Mouse (Mus musculus) CH12.LX (cell line): ENCODE results near the gene Pip. TPM values are rescaled to one million over a fixed set of nuclear protein-coding genes. Genes with fewer than 3 reads are reported as not detected.

Source experiments
- DNase-seq: peaks from one replicate; pipeline ENCODE4 v3.0.0-alpha.2; 2013; ENCODE audit errors: extremely low read depth
- H3K27ac ChIP-seq: 2 replicates; pipeline ENCODE4 v1.5.1; 2012; ENCODE audit warnings: low read depth, mild to moderate bottlenecking, control low read depth, moderate library complexity; ENCODE audit not compliant: insufficient read depth
- H3K27me3 ChIP-seq: replicated peaks from 2 replicates; pipeline ENCODE3; 2012; ENCODE audit warnings: inconsistent platforms
- H3K36me3 ChIP-seq, 2 experiments: replicated peaks in 1 of 2; 2 replicates each; pipeline versions ENCODE3 to v1.6.1; 2012; ENCODE audit warnings: inconsistent platforms in 1 of 2, low read length in 1 of 2, mild to moderate bottlenecking in 1 of 2, mixed read lengths in 1 of 2, moderate library complexity in 1 of 2; ENCODE audit not compliant: control insufficient read depth in 1 of 2, insufficient read depth in 1 of 2
- H3K4me1 ChIP-seq, 2 experiments: 2 replicates each; pipeline ENCODE4 v1.6.1; 2012; ENCODE audit warnings: inconsistent platforms in 1 of 2, moderate library complexity in 1 of 2; ENCODE audit not compliant: insufficient read depth in 2 of 2, control insufficient read depth in 1 of 2
- H3K4me2 ChIP-seq: 2 replicates; pipeline ENCODE4 v1.6.1; 2012; ENCODE audit warnings: low read depth, mild to moderate bottlenecking, control low read depth; ENCODE audit not compliant: poor library complexity, insufficient read depth, severe bottlenecking
- H3K4me3 ChIP-seq, 3 experiments: fragments of 150-350 bp in 1 of 3; sonication (generic) in 1 of 3; replicated peaks in 1 of 3; 2 replicates each; pipeline versions ENCODE3 to v1.5.1; 2011 to 2012; ENCODE audit warnings: low read depth in 2 of 3, low read length in 2 of 3, mild to moderate bottlenecking in 2 of 3, moderate library complexity in 2 of 3, control low read depth in 1 of 3, improper control_type of control experiment in 1 of 3, inconsistent platforms in 1 of 3, mixed read lengths in 1 of 3; ENCODE audit not compliant: poor library complexity in 1 of 3
- H3K79me2 ChIP-seq: replicated peaks from 2 replicates; pipeline ENCODE4 v1.6.1; 2012; ENCODE audit warnings: mild to moderate bottlenecking, moderate library complexity; ENCODE audit not compliant: control insufficient read depth, poor library complexity, insufficient read depth, severe bottlenecking; ENCODE audit errors: extremely low read depth
- H3K9ac ChIP-seq: 2 replicates; pipeline ENCODE4 v1.6.1; 2012; ENCODE audit warnings: low read depth, mild to moderate bottlenecking, control low read depth, moderate library complexity; ENCODE audit not compliant: insufficient read depth
- H3K9me3 ChIP-seq: replicated peaks from 2 replicates; pipeline ENCODE3; 2012; ENCODE audit warnings: low read length, inconsistent platforms, mixed read lengths
- CHD1 ChIP-seq: IDR thresholded peaks from 2 replicates; pipeline ENCODE4 v1.6.1; 2012; ENCODE audit warnings: low read depth, low read length, improper control_type of control experiment, inconsistent platforms
- CHD2 ChIP-seq: IDR thresholded peaks from 2 replicates; pipeline ENCODE4 v1.6.1; 2011; ENCODE audit warnings: low read length, improper control_type of control experiment
- ELF1 ChIP-seq: IDR thresholded peaks from 2 replicates; pipeline ENCODE4 v1.6.1; 2014; ENCODE audit warnings: low read depth, mild to moderate bottlenecking, inconsistent platforms, low read length, improper control_type of control experiment
- EP300 ChIP-seq: IDR thresholded peaks from 2 replicates; pipeline ENCODE4 v1.6.1; 2011; ENCODE audit warnings: low read length, improper control_type of control experiment
- ETS1 ChIP-seq: conservative IDR thresholded peaks from 2 replicates; pipeline ENCODE4 v1.6.1; 2012; ENCODE audit warnings: low read depth, mild to moderate bottlenecking, inconsistent platforms, low read length, improper control_type of control experiment, moderate library complexity
- GABPA ChIP-seq: IDR thresholded peaks from 2 replicates; pipeline ENCODE4 v1.6.1; 2012; ENCODE audit warnings: low read depth, low read length, improper control_type of control experiment, inconsistent platforms; ENCODE audit not compliant: insufficient replicate concordance
- IRF4 ChIP-seq: IDR thresholded peaks from 2 replicates; pipeline ENCODE4 v1.6.1; 2014; ENCODE audit warnings: low read depth, mild to moderate bottlenecking, inconsistent platforms, low read length, improper control_type of control experiment
- MAFK ChIP-seq: IDR thresholded peaks from 2 replicates; pipeline ENCODE4 v1.6.1; 2011; ENCODE audit warnings: low read length, improper control_type of control experiment; ENCODE audit not compliant: insufficient replicate concordance
- MXI1 ChIP-seq: IDR thresholded peaks from 2 replicates; pipeline ENCODE4 v1.6.1; 2011; ENCODE audit warnings: mild to moderate bottlenecking, low read depth, low read length, improper control_type of control experiment
- NELFE ChIP-seq: IDR thresholded peaks from 2 replicates; pipeline ENCODE4 v1.6.1; 2011; ENCODE audit warnings: low read depth, low read length, improper control_type of control experiment
- RAD21 ChIP-seq: IDR thresholded peaks from 2 replicates; pipeline ENCODE4 v1.6.1; 2011; ENCODE audit warnings: low read depth, mild to moderate bottlenecking, low read length, improper control_type of control experiment, moderate library complexity
- RCOR1 ChIP-seq: conservative IDR thresholded peaks from 2 replicates; pipeline ENCODE4 v1.6.1; 2012; ENCODE audit warnings: low read depth, mild to moderate bottlenecking, inconsistent platforms, low read length, improper control_type of control experiment
- SIN3A ChIP-seq: IDR thresholded peaks from 2 replicates; pipeline ENCODE4 v1.6.1; 2012; ENCODE audit warnings: low read length, improper control_type of control experiment, inconsistent platforms
- SMC3 ChIP-seq: IDR thresholded peaks from 2 replicates; pipeline ENCODE4 v1.6.1; 2011; ENCODE audit warnings: low read depth, low read length, improper control_type of control experiment
- TCF12 ChIP-seq: IDR thresholded peaks from 2 replicates; pipeline ENCODE4 v1.6.1; 2014; ENCODE audit warnings: low read depth, mild to moderate bottlenecking, inconsistent platforms, low read length, improper control_type of control experiment
- UBTF ChIP-seq: IDR thresholded peaks from 2 replicates; pipeline ENCODE4 v1.6.1; 2012; ENCODE audit warnings: low read depth, mild to moderate bottlenecking, inconsistent platforms, low read length, improper control_type of control experiment, moderate library complexity
- USF1 ChIP-seq: IDR thresholded peaks from 2 replicates; pipeline ENCODE4 v1.6.1; 2014; ENCODE audit warnings: low read depth, mild to moderate bottlenecking, inconsistent platforms, low read length, improper control_type of control experiment
- USF2 ChIP-seq: conservative IDR thresholded peaks from 2 replicates; pipeline ENCODE4 v1.6.1; 2011; ENCODE audit warnings: low read depth, low read length, improper control_type of control experiment
- ZC3H11A ChIP-seq: IDR thresholded peaks from 2 replicates; pipeline ENCODE4 v1.6.1; 2012; ENCODE audit warnings: low read depth, mild to moderate bottlenecking, inconsistent platforms, low read length, improper control_type of control experiment
- ZNF384 ChIP-seq: IDR thresholded peaks from 2 replicates; pipeline ENCODE4 v1.6.1; 2012; ENCODE audit warnings: low read depth, low read length, improper control_type of control experiment, inconsistent platforms
- dilution Hi-C: fragments of 300-500 bp; cut with MboI; formaldehyde crosslinking; loops from 2 replicates; pipeline ENCODE4 v1.14.3; 2020; ENCODE audit warnings: low sequenced_read_pairs; ENCODE audit not compliant: extremely low pct_unique_long_range_greater_than_20kb, extremely low pct_ligation_motif_present
- in situ Hi-C: fragments of 300-500 bp; cut with MboI; formaldehyde crosslinking; loops from 3 replicates; pipeline ENCODE4 v1.14.3; 2019; ENCODE audit warnings: low sequenced_read_pairs, low pct_ligation_motif_present, low pct_unique_long_range_greater_than_20kb, mixed read lengths
- polyA plus RNA-seq: library from polyadenylated mRNA; unstranded; fragments of >175 nt; gene quantifications from 2 replicates; pipeline ENCODE4 v1.2.1, GENCODE M21; 2012; ENCODE audit warnings: low read depth; ENCODE audit not compliant: insufficient read length
- total RNA-seq, 2 experiments: library from RNA; depleted of rRNA; stranded (reverse); fragments of 300-350 nt in 1 of 2; fragments of >200 nt in 1 of 2; gene quantifications; 2 replicates each; pipeline ENCODE4 v1.2.3; 2012 to 2014

Pip gene
- not detected in 2 replicates for total RNA-seq (2012; rRNA removed)
- total RNA-seq (2014; rRNA removed), result not detected in 2 replicates
- polyA plus RNA-seq, result not detected in 2 replicates

- Histone ChIP-seq H3K9ac (no peak within 1 kb of the TSS), H3K4me1 (no peaks in the 10 kb centered on the region), H3K4me3 (no peak within 1 kb of the TSS), H3K9me3 (no peaks in the 10 kb centered on the region), H3K4me2 (no peak within 1 kb of the TSS), H3K27ac (no peak within 1 kb of the TSS), H3K27me3 (no peaks in the 10 kb centered on the region), H3K36me3 (no peaks in the 10 kb centered on the region), H3K79me2 (no peaks in the 10 kb centered on the region)
- TF ChIP-seq ETS1 (no peak), GABPA (no peak), MAFK (no peak), ZNF384 (no peak), RCOR1 (no peak), UBTF (no peak), MXI1 (no peak), USF1 (no peak), ELF1 (no peak), CHD2 (no peak), USF2 (no peak), CHD1 (no peak), IRF4 (no peak), TCF12 (no peak), NELFE (no peak), SMC3 (no peak), EP300 (no peak)
- in situ Hi-C loops, result no loop called here
- dilution Hi-C loops, result no loop called here
- DNase-seq, result no peak
Observed at GRCm38 (mm10) chr6:41847235-41847634, at the start of gene Pip. Gene Pip (plus strand): TSS chr6:41847535.

- Histone ChIP-seq H3K27ac (no peak overlapping the region), H3K4me3 (no peak overlapping the region), H3K9me3 (no peaks in the 10 kb centered on the region), H3K79me2 (no peaks in the 10 kb centered on the region), H3K27me3 (no peaks in the 10 kb centered on the region), H3K36me3 (no peaks in the 10 kb centered on the region), H3K4me1 (no peaks in the 10 kb centered on the region), H3K4me2 (no peak overlapping the region), H3K9ac (no peak overlapping the region)
- TF ChIP-seq ETS1 (no peak), SMC3 (no peak), SIN3A (no peak), RCOR1 (no peak), UBTF (no peak), RAD21 (no peak), ZC3H11A (no peak), TCF12 (no peak), ZNF384 (no peak)
- dilution Hi-C loops (no loop called here), in situ Hi-C loops (no loop called here)
- no peak for DNase-seq
Observed at GRCm38 (mm10) chr6:41824086-41824485, 23.2 kb upstream of the Pip start.
